Mouse (Mus musculus) liver, embryonic 14.5 days (tissue): ENCODE data around the gene Upb1. TPM values are rescaled to one million over a fixed set of nuclear protein-coding genes. Genes with fewer than 3 reads are reported as not detected.
A peak's percentile ranks its signal among the peaks of the same experiment; 100 is the strongest.

Experiments used
- ATAC-seq: fragments of 200-750 bp; cut with Nextera tagmentation; 2 replicates; pipeline ENCODE4 v1.8.0; 2017; ENCODE audit warnings: moderate number of reproducible peaks, mild to moderate bottlenecking, moderate library complexity; ENCODE audit not compliant: insufficient read depth
- DNase-seq, 3 experiments: peaks; one replicate each; pipeline ENCODE4 v3.0.0-alpha.2; 2012 to 2013; ENCODE audit warnings: low read depth in 3 of 3, low spot score in 3 of 3
- H3K27ac ChIP-seq: fragments of 300-500 bp; sonication (generic); 2 replicates; pipeline ENCODE4 v1.5.1; 2014; ENCODE audit warnings: moderate library complexity, mild to moderate bottlenecking, control low read depth, inconsistent platforms
- H3K27me3 ChIP-seq: fragments of 300-500 bp; sonication (generic); 2 replicates; pipeline ENCODE4 v1.6.1; 2014; ENCODE audit warnings: mild to moderate bottlenecking, low read length, moderate library complexity; ENCODE audit not compliant: control insufficient read depth, insufficient read depth
- H3K36me3 ChIP-seq: fragments of 300-500 bp; sonication (generic); replicated peaks from 2 replicates; pipeline ENCODE4 v1.6.1; 2014; ENCODE audit warnings: low read depth; ENCODE audit not compliant: control insufficient read depth, insufficient read depth
- H3K4me1 ChIP-seq, 2 experiments: fragments of 200-500 bp in 1 of 2; fragments of 300-500 bp in 1 of 2; sonication (generic) in 1 of 2; replicated peaks; 2 replicates each; pipeline ENCODE4 v1.6.1; 2012 to 2014; ENCODE audit warnings: antibody characterized with exemption in 1 of 2, inconsistent platforms in 1 of 2, low read length in 1 of 2; ENCODE audit not compliant: control insufficient read depth in 2 of 2, insufficient read depth in 2 of 2
- H3K4me2 ChIP-seq: fragments of 300-500 bp; sonication (generic); 2 replicates; pipeline ENCODE4 v1.6.1; 2014; ENCODE audit warnings: low read depth, mild to moderate bottlenecking, control low read depth, moderate library complexity
- H3K4me3 ChIP-seq, 2 experiments: fragments of 200-500 bp in 1 of 2; fragments of 300-500 bp in 1 of 2; sonication (generic) in 1 of 2; 2 replicates each; pipeline ENCODE4 v1.5.1; 2012 to 2014; ENCODE audit warnings: low read depth in 2 of 2, low read length in 2 of 2, mild to moderate bottlenecking in 2 of 2, control low read depth in 1 of 2, inconsistent platforms in 1 of 2, moderate library complexity in 1 of 2; ENCODE audit not compliant: insufficient read depth in 1 of 2
- H3K9ac ChIP-seq: fragments of 300-500 bp; sonication (generic); replicated peaks from 2 replicates; pipeline ENCODE4 v1.6.1; 2014; ENCODE audit warnings: mild to moderate bottlenecking, control low read depth, moderate library complexity
- H3K9me3 ChIP-seq: fragments of 300-500 bp; sonication (generic); 2 replicates; pipeline ENCODE4 v1.6.1; 2016; ENCODE audit warnings: low read length, mixed read lengths; ENCODE audit not compliant: control insufficient read depth
- CTCF ChIP-seq: IDR thresholded peaks from 2 replicates; pipeline ENCODE4 v1.5.1; 2016; ENCODE audit warnings: antibody characterized with exemption, low read depth, control low read depth
- EP300 ChIP-seq: IDR thresholded peaks from 2 replicates; pipeline ENCODE4 v1.6.1; 2016; ENCODE audit warnings: antibody characterized with exemption, low read depth
- WGBS: fragments of 180-500 bp; shearing (Covaris S2); extraction: QIAGEN DNeasy Blood & Tissue Kit; methylation state at CpG from one replicate; pipeline ENCODE4 v1.1.7; 2014; ENCODE audit not compliant: insufficient replicate concordance; 5-methylcytosine and 5-hydroxymethylcytosine counted together
- polyA plus RNA-seq, 2 experiments: library from polyadenylated mRNA; depleted of rRNA in 1 of 2; stranded (reverse) in 1 of 2; unstranded in 1 of 2; fragments of >200 nt; fragmentation: Nextera tagmentation in 1 of 2; extraction: Ambion mirVana in 1 of 2; gene quantifications; 2 replicates each; pipeline versions ENCODE4 v1.2.1 to v1.2.3; 2012 to 2014

Upb1 gene
- polyA plus RNA-seq, 2 experiments, result 8.8 to 20.1 TPM

DNA sequence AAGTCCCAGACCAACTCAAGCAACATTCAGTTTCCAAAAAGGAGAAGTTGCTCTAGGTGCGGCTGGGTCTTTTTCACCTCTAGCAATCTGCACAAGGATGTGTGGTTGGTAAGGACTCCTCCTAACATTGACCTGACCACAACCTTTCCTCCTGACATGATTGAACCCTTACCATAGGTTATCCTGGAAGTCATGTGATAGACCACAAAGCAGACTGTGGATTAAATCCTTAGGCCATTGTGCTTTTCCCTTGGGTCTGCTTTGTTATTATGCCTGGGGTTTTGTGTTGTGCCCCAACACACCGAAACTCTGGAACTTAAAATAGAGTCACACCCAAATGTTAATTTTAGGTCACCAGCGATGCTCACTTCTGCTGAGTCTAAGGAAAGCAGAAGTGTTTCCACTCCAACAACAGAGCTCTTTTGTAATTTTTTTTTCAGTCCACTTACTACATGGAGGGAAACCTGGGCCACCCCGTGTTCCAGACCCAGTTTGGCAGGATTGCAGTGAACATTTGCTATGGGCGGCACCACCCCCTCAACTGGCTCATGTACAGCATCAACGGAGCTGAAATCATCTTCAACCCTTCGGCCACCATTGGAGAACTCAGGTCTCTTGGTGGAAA lies 28.7 kb downstream of the Upb1 start:
- peak; percentile 49; the same call in 1 of the 2 replicates for ATAC-seq
- Histone ChIP-seq H3K4me1 (peaks cover 0 to 9% of the 10 kb centered on the region in 2 experiments; a peak in 2 of 4 replicates), H3K4me3 (no peak overlapping the region), H3K4me2 (peak overlapping the region; percentile 3; the same call in 1 of the 2 replicates), H3K27me3 (no peaks in the 10 kb centered on the region), H3K27ac (no peak overlapping the region), H3K9ac (no peak overlapping the region), H3K36me3 (no peaks in the 10 kb centered on the region), H3K9me3 (no peaks in the 10 kb centered on the region)
- DNase-seq, result no peak
- no peak for TF ChIP-seq CTCF
- TF ChIP-seq EP300, result no peak
- WGBS, result 38% methylated on average over 7 of the region's 7 CpGs

DNA sequence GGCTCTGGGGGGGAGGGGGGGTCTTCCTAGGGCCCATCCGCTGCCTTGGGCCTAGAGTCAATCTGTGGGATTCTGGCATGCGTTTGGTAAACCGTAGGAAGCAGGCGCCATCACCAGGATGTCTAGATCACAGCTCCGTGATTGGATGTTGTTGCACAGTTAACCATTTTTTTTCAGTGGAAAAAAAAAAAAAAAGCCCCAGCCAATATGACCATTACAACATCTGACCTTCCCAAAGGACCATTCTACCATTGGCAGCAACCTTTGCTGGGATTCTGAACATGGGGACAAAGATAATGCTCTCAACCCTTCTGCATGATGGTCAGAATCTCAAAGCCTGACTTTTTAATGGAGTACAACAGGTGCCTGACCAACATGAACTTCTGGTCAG lies 29.2 kb downstream of the Upb1 start:
- no peak overlapping the region for H3K4me2 ChIP-seq
- H3K4me3 ChIP-seq, result no peak overlapping the region
- no peaks in the 10 kb centered on the region for H3K36me3 ChIP-seq
- H3K27me3 ChIP-seq, result no peaks in the 10 kb centered on the region
- H3K9me3 ChIP-seq, result no peaks in the 10 kb centered on the region
- H3K4me1 ChIP-seq, result peaks cover 0 to 9% of the 10 kb centered on the region in 2 experiments; a peak in 2 of 4 replicates
- H3K9ac ChIP-seq, result no peak overlapping the region
- H3K27ac ChIP-seq, result no peak overlapping the region
- TF ChIP-seq EP300, result no peak
- TF ChIP-seq CTCF, result no peak
- DNase-seq (no peak), ATAC-seq (no peak)
- WGBS, result 68% methylated on average over 5 of the region's 5 CpGs

DNA sequence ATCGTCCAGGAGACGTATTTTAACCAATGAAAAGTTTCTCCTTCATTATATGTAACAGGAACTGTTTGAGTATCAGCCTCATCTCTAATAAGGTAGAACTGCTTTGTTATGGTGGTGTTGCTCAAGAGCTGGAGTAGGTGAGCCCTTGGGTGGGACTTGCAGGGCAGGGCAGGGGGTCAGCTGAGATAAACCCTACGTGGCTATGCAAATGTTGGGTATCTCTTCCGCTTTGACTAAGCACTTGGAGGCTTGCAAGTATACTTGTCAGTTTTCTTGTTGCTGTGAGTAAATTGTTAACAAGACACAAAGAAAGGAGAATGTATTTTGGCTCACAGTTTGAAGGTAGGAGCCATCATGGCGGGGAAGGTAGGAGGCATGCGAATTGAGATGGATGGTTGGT lies 29.7 kb downstream of the Upb1 start:
- TF ChIP-seq EP300, result no peak
- no peak for TF ChIP-seq CTCF
- no peaks in the 10 kb centered on the region for H3K27me3 ChIP-seq
- no peaks in the 10 kb centered on the region for H3K9me3 ChIP-seq
- ATAC-seq, result no peak
- no peaks in the 10 kb centered on the region for H3K36me3 ChIP-seq
- H3K4me3 ChIP-seq, result no peak overlapping the region
- WGBS, result 68% methylated on average over 6 of the region's 6 CpGs
- H3K4me1 ChIP-seq, result peaks cover 0 to 9% of the 10 kb centered on the region in 2 experiments; a peak in 2 of 4 replicates
- DNase-seq, result no peak
- H3K9ac ChIP-seq, result no peak overlapping the region
- no peak overlapping the region for H3K27ac ChIP-seq
- H3K4me2 ChIP-seq, result no peak overlapping the region

DNA sequence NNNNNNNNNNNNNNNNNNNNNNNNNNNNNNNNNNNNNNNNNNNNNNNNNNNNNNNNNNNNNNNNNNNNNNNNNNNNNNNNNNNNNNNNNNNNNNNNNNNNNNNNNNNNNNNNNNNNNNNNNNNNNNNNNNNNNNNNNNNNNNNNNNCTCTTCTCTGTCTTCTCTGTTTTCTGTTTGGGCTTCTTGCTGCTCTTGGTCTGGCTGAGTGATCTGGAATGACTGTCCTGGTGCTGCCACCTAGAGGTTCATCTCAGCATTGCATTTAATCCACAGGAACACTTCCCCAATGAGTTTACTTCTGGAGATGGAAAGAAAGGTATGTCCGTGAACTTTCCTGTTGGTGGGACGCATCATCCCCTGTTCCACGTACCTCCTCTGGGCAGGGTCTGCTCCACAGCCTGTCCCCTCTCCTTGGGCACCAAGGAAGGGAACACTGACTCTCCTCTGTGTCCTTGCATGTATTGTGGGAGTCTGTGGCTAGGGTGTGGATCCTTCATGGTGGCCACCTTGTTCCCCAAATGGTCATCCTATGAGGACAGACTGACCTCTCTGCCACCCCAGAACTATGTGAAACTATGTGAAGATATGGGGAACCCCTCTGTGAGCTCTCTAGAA lies 35.8 kb downstream of the Upb1 start:
- DNase-seq (peak; percentile 39 to 48 (median 44)), ATAC-seq (no peak)
- 3% methylated on average over 3 of the region's 3 CpGs for WGBS
- H3K4me1 ChIP-seq, result no peaks in the 10 kb centered on the region
- H3K27me3 ChIP-seq, result no peaks in the 10 kb centered on the region
- H3K9me3 ChIP-seq, result no peaks in the 10 kb centered on the region
- no peak overlapping the region for H3K4me3 ChIP-seq
- no peak overlapping the region for H3K4me2 ChIP-seq
- no peak overlapping the region for H3K27ac ChIP-seq
- H3K9ac ChIP-seq, result no peak overlapping the region
- no peaks in the 10 kb centered on the region for H3K36me3 ChIP-seq
- TF ChIP-seq CTCF (peak; percentile 93), EP300 (no peak)

GRCm38 (mm10) chr10:75437284-75437683 lies 36.4 kb downstream of the Upb1 start:
- Histone ChIP-seq H3K27ac (no peak overlapping the region), H3K4me2 (no peak overlapping the region), H3K36me3 (no peaks in the 10 kb centered on the region), H3K9me3 (no peaks in the 10 kb centered on the region), H3K27me3 (no peaks in the 10 kb centered on the region), H3K9ac (no peak overlapping the region), H3K4me3 (no peak overlapping the region), H3K4me1 (no peaks in the 10 kb centered on the region)
- ATAC-seq (no peak), DNase-seq (no peak)
- WGBS, result 71% methylated on average over 1 of the region's 1 CpGs
- TF ChIP-seq CTCF, result no peak
- no peak for TF ChIP-seq EP300
